Mouse (Mus musculus) neural tube, embryonic 11.5 days (tissue): ENCODE measurements around the gene Myo9b. TPM values are rescaled to one million over a fixed set of nuclear protein-coding genes. Genes with fewer than 3 reads are reported as not detected.
A peak's percentile ranks its signal among the peaks of the same experiment; 100 is the strongest.

ENCODE experiments used
- ATAC-seq: fragments of 200-750 bp; cut with Nextera tagmentation; 2 replicates; pipeline ENCODE4 v1.8.0; 2017; ENCODE audit warnings: moderate number of reproducible peaks, mild to moderate bottlenecking, moderate TSS enrichment, moderate library complexity; ENCODE audit not compliant: insufficient read depth, low FRiP score, low TSS enrichment
- DNase-seq: peaks from one replicate; pipeline ENCODE4 v3.0.0-alpha.2; 2015; ENCODE audit warnings: low spot score
- H3K27ac ChIP-seq: fragments of 300-500 bp; sonication (generic); 2 replicates; pipeline ENCODE4 v1.5.1; 2014; ENCODE audit warnings: low read depth, mild to moderate bottlenecking, low read length
- H3K27me3 ChIP-seq: fragments of 300-500 bp; sonication (generic); 2 replicates; pipeline ENCODE4 v1.6.1; 2014; ENCODE audit warnings: mild to moderate bottlenecking, low read length, mixed read lengths; ENCODE audit not compliant: control insufficient read depth, insufficient read depth
- H3K36me3 ChIP-seq: fragments of 300-500 bp; sonication (generic); 2 replicates; pipeline ENCODE4 v1.6.1; 2014; ENCODE audit warnings: mild to moderate bottlenecking, low read length, moderate library complexity, mixed read lengths; ENCODE audit not compliant: control insufficient read depth, insufficient read depth
- H3K4me1 ChIP-seq: fragments of 300-500 bp; sonication (generic); 2 replicates; pipeline ENCODE4 v1.6.1; 2014; ENCODE audit warnings: low read length, mixed read lengths; ENCODE audit not compliant: control insufficient read depth, insufficient read depth
- H3K4me2 ChIP-seq: fragments of 300-500 bp; sonication (generic); 2 replicates; pipeline ENCODE4 v1.6.1; 2014; ENCODE audit warnings: low read depth, mild to moderate bottlenecking, moderate library complexity
- H3K4me3 ChIP-seq: fragments of 300-500 bp; sonication (generic); 2 replicates; pipeline ENCODE4 v1.5.1; 2014; ENCODE audit warnings: low read depth, low read length
- H3K9ac ChIP-seq: fragments of 300-500 bp; sonication (generic); 2 replicates; pipeline ENCODE4 v1.6.1; 2014; ENCODE audit warnings: mild to moderate bottlenecking, low read length
- H3K9me3 ChIP-seq: fragments of 300-500 bp; sonication (generic); 2 replicates; pipeline ENCODE4 v1.6.1; 2016; ENCODE audit warnings: low read length; ENCODE audit not compliant: control insufficient read depth
- WGBS: fragments of 180-500 bp; shearing (Covaris S2); extraction: QIAGEN DNeasy Blood & Tissue Kit; methylation state at CpG from one replicate; pipeline ENCODE4 v1.1.7; 2014; 5-methylcytosine and 5-hydroxymethylcytosine counted together
- polyA plus RNA-seq: library from polyadenylated mRNA; unstranded; fragments of >200 nt; fragmentation: Nextera tagmentation; extraction: Ambion mirVana; gene quantifications from 2 replicates; pipeline ENCODE4 v1.2.1, GENCODE M21; 2014

The Myo9b gene
- polyA plus RNA-seq, 1 experiment from 2014 or later = 21.4 TPM

GRCm38 (mm10) chr8:71351520-71351919, 79.0 kb downstream of the Myo9b start:
- no peak overlapping the region for H3K4me2 ChIP-seq

GRCm38 (mm10) chr8:71358026-71358425, 85.5 kb downstream of the Myo9b start:
- Histone ChIP-seq H3K9me3 (no peaks in the 10 kb centered on the region), H3K36me3 (peaks cover 11% of the 10 kb centered on the region), H3K27me3 (no peaks in the 10 kb centered on the region), H3K4me1 (no peaks in the 10 kb centered on the region), H3K27ac (no peak overlapping the region), H3K4me2 (no peak overlapping the region), H3K4me3 (no peak overlapping the region), H3K9ac (no peak overlapping the region)
- 77% methylated on average over 3 of the region's 3 CpGs for WGBS
- no peak for ATAC-seq
- DNase-seq = no peak

More at GRCm38 (mm10) chr8:71351520-71351919, 79.0 kb downstream of the Myo9b start:
- no peak overlapping the region for H3K9ac ChIP-seq
- WGBS = 94% methylated on average over 1 of the region's 1 CpGs
- no peak overlapping the region for H3K4me3 ChIP-seq
- no peaks in the 10 kb centered on the region for H3K4me1 ChIP-seq
- no peaks in the 10 kb centered on the region for H3K9me3 ChIP-seq
- H3K36me3 ChIP-seq = peaks cover 21% of the 10 kb centered on the region
- no peak overlapping the region for H3K27ac ChIP-seq
- H3K27me3 ChIP-seq = no peaks in the 10 kb centered on the region
- no peak for DNase-seq
- ATAC-seq = no peak

- Histone ChIP-seq H3K9me3 (no peaks in the 10 kb centered on the region), H3K4me3 (peak within 1 kb of the TSS; percentile 60), H3K27me3 (no peaks in the 10 kb centered on the region), H3K9ac (peak within 1 kb of the TSS; percentile 69), H3K27ac (peak within 1 kb of the TSS; percentile 79), H3K4me1 (peaks cover 6% of the 10 kb centered on the region), H3K4me2 (peak within 1 kb of the TSS; percentile 70), H3K36me3 (no peaks in the 10 kb centered on the region; the same call in 1 of the 2 replicates)
- WGBS = under 1% methylated on average over 56 of the region's 56 CpGs
- ATAC-seq (peak; percentile 75), DNase-seq (peak; percentile 93)
These were observed 94.4 kb downstream of the Myo9b start, which contains the start of gene Use1 for GRCm38 (mm10) chr8:71366771-71367528. Gene Use1 (plus strand): TSS chr8:71366848.

GRCm38 (mm10) chr8:71367529-71368176, 95.1 kb downstream of the Myo9b start:
- no peak for ATAC-seq
- peak overlapping the region; percentile 60 for H3K4me3 ChIP-seq
- H3K9me3 ChIP-seq = no peaks in the 10 kb centered on the region
- peak overlapping the region; percentile 70 for H3K4me2 ChIP-seq
- DNase-seq = no peak
- H3K27me3 ChIP-seq = no peaks in the 10 kb centered on the region
- WGBS = 52% methylated on average over 17 of the region's 17 CpGs
- H3K36me3 ChIP-seq = no peaks in the 10 kb centered on the region; the same call in 1 of the 2 replicates
- peaks cover 6% of the 10 kb centered on the region for H3K4me1 ChIP-seq
- H3K27ac ChIP-seq = no peak overlapping the region
- peak overlapping the region; percentile 49 for H3K9ac ChIP-seq

- Histone ChIP-seq H3K4me3 (no peak overlapping the region), H3K27me3 (no peaks in the 10 kb centered on the region), H3K4me1 (peaks cover 6% of the 10 kb centered on the region), H3K9ac (no peak overlapping the region), H3K36me3 (no peaks in the 10 kb centered on the region; the same call in 1 of the 2 replicates), H3K9me3 (no peaks in the 10 kb centered on the region), H3K4me2 (no peak overlapping the region), H3K27ac (no peak overlapping the region)
- ATAC-seq = no peak
- no peak for DNase-seq
These were observed 95.9 kb downstream of the Myo9b start for GRCm38 (mm10) chr8:71368366-71368765.

- Histone ChIP-seq H3K4me3 (no peak overlapping the region), H3K9ac (no peak overlapping the region), H3K27me3 (no peaks in the 10 kb centered on the region), H3K4me1 (peaks cover 6% of the 10 kb centered on the region), H3K36me3 (no peaks in the 10 kb centered on the region; the same call in 1 of the 2 replicates), H3K27ac (no peak overlapping the region), H3K9me3 (no peaks in the 10 kb centered on the region), H3K4me2 (no peak overlapping the region)
- ATAC-seq (no peak), DNase-seq (no peak)
- WGBS = 95% methylated on average over 10 of the region's 10 CpGs
These were observed 96.7 kb downstream of the Myo9b start for GRCm38 (mm10) chr8:71369040-71369718.

- Histone ChIP-seq H3K27me3 (no peaks in the 10 kb centered on the region), H3K4me1 (peaks cover 10% of the 10 kb centered on the region), H3K4me2 (peak overlapping the region; percentile 32), H3K9me3 (no peaks in the 10 kb centered on the region), H3K27ac (no peak overlapping the region), H3K36me3 (no peaks in the 10 kb centered on the region; the same call in 1 of the 2 replicates), H3K9ac (peak overlapping the region; percentile 52), H3K4me3 (peak overlapping the region; percentile 68)
- DNase-seq (no peak), ATAC-seq (no peak)
- WGBS = 26% methylated on average over 5 of the region's 5 CpGs
These were observed 98.3 kb downstream of the Myo9b start for GRCm38 (mm10) chr8:71370711-71371235.

- DNase-seq (peak; percentile 99), ATAC-seq (peak; percentile 82)
- no peaks in the 10 kb centered on the region; the same call in 1 of the 2 replicates for H3K36me3 ChIP-seq
These were observed 98.8 kb downstream of the Myo9b start, which contains the start of gene Ocel1 for GRCm38 (mm10) chr8:71371236-71371848. Gene Ocel1 (plus strand): TSS chr8:71371298.

More at GRCm38 (mm10) chr8:71371236-71371848, 98.8 kb downstream of the Myo9b start, which contains the start of gene Ocel1:
- Histone ChIP-seq H3K27ac (0 out of 2 replicates have a peak within 1 kb of the TSS, but pooled peaks have one; percentile 60), H3K27me3 (no peaks in the 10 kb centered on the region), H3K4me3 (peak within 1 kb of the TSS; percentile 68), H3K4me1 (peaks cover 16% of the 10 kb centered on the region), H3K4me2 (peak within 1 kb of the TSS; percentile 32), H3K9me3 (no peaks in the 10 kb centered on the region), H3K9ac (peak within 1 kb of the TSS; percentile 52)
- WGBS = under 1% methylated on average over 68 of the region's 68 CpGs
